8 mouse cellular contexts compared by ENCODE assay signal in the genomic region with DNA sequence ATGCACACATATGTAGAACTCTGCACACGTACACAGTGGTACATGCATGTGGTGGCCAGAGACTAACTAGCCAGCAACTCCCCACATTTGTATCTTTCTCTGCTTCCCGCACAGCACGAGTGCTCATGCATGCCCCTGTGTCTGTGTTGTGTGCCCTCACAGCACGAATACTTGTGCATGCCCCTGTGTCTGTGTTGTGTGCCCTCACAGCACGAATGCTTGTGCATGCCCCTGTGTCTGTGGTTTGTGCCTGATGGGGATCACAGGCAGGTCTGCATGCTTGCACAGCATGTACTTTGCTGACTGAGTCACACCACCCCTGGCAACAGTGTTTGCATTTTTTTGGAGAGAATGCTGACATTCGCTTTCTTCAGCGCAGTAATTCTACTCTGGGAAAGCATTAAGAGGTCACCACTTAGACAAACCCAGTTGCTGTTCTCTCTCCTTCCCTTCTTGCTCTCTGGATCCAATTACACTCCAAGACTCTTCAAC.
A peak's percentile ranks its signal among the peaks of the same experiment; 100 is the strongest.
DNase-seq lines count a peak whose midpoint lies in the region; ATAC-seq and TF ChIP-seq lines count a peak whose summit lies in the region.

No protein-coding gene starts in this region.

- H3K4me1 ChIP-seq in embryonic fibroblast, embryonic 13.5 days (ENCODE audit: control insufficient read depth, insufficient read depth, low read length) = peaks cover 18% of the 10 kb centered on the region
- peaks cover 20% of the 10 kb centered on the region for H3K4me1 ChIP-seq in limb, embryonic 13.5 days

- H3K27ac ChIP-seq in embryonic fibroblast, embryonic 13.5 days (ENCODE audit: insufficient read depth, low read length) = peak overlapping the region; percentile 69; the same call in 1 of the 2 replicates
- H3K27ac ChIP-seq in limb, embryonic 13.5 days = peak overlapping the region; percentile 44; the same call in 1 of the 2 replicates

- no peak for TF ChIP-seq POLR2A in embryonic fibroblast, embryonic 13.5 days (IDR thresholded peaks at IDR 0.05; ENCODE audit: low read depth, low read length)

- ATAC-seq in frontal cortex, adult (ENCODE audit: low TSS enrichment) = peak; percentile 59
- ATAC-seq in limb, embryonic 13.5 days (ENCODE audit: low FRiP score, low read depth) = peak; percentile 28; the same call in 1 of the 2 replicates

- WGBS in limb, embryonic 13.5 days = 49% methylated on average over 7 of the region's 7 CpGs

- H3K9me3 ChIP-seq in limb, embryonic 13.5 days = no peaks in the 10 kb centered on the region

- TF ChIP-seq CTCF in embryonic fibroblast, embryonic 13.5 days (IDR thresholded peaks at IDR 0.05; ENCODE audit: borderline replicate concordance, insufficient read depth, low read length) = no peak

- H3K9ac ChIP-seq in limb, embryonic 13.5 days = no peak overlapping the region

- H3K4me3 ChIP-seq in embryonic fibroblast, embryonic 13.5 days (ENCODE audit: insufficient read depth, low read length) = no peak overlapping the region
- H3K4me3 ChIP-seq in limb, embryonic 13.5 days = no peak overlapping the region

- no peak overlapping the region for H3K4me2 ChIP-seq in limb, embryonic 13.5 days (replicated peaks)

- no peaks in the 10 kb centered on the region for H3K27me3 ChIP-seq in limb, embryonic 13.5 days

- no peaks in the 10 kb centered on the region for H3K36me3 ChIP-seq in limb, embryonic 13.5 days

- no peak for DNase-seq in frontal cortex, postnatal 14 days (ENCODE audit: low spot score in 2 of 2)
- peak; percentile 61 for DNase-seq in 3T3-L1 (ENCODE audit: low read depth, low spot score)
- DNase-seq in right cerebral cortex, postnatal 10 days (ENCODE audit: low spot score in 2 of 2) = no peak
- DNase-seq in T-cell, adult 2 months (ENCODE audit: low spot score) = no peak
- no peak for DNase-seq in right cerebral cortex, postnatal 25 days
